Mouse (Mus musculus) hematopoietic multipotent progenitor cell, adult 10-12 weeks (in vitro differentiated cells): Measurements from ENCODE around the gene Eme1. TPM values are rescaled to one million over a fixed set of nuclear protein-coding genes. Genes with fewer than 3 reads are reported as not detected.

ENCODE experiments used
- polyA plus RNA-seq: library from polyadenylated mRNA; stranded (reverse); fragments of >175 nt; gene quantifications from 2 replicates; pipeline ENCODE4 v1.2.3, GENCODE M21; 2012; ENCODE audit warnings: low replicate concordance

The Eme1 gene
- 1.1 and 4.2 TPM in 2 replicates for polyA plus RNA-seq

GRCm38 (mm10) chr11:94653663-94654436, at the start of gene Eme1, which contains the start of gene Mrpl27:
Gene Eme1 (minus strand): TSS chr11:94653964.
Gene Mrpl27 (plus strand): TSS chr11:94653767.

GRCm38 (mm10) chr11:94676754-94677606, 23.2 kb upstream of the Eme1 start, which contains the start of gene Xylt2:
Gene Xylt2 (minus strand): TSS chr11:94677515.

GRCm38 (mm10) chr11:94629199-94629883, 24.4 kb downstream of the Eme1 start, which contains the start of gene Lrrc59:
Gene Lrrc59 (plus strand): TSS chr11:94629767.

GRCm38 (mm10) chr11:94601321-94602281, 52.2 kb downstream of the Eme1 start, which contains the start of gene Acsf2:
Gene Acsf2 (minus strand): TSS chr11:94601871.

Other genes starting within 250 kb of the Eme1 start
- 1.0 and 26.3 TPM in 2 replicates for gene Cacna1g, start 179.8 kb downstream of the Eme1 start, polyA plus RNA-seq
- gene Spata20, start 167.8 kb downstream of the Eme1 start, polyA plus RNA-seq: not detected in 2 replicates
- not detected in 2 replicates for gene Epn3, start 154.0 kb downstream of the Eme1 start, polyA plus RNA-seq
- 0.10 and 0.17 TPM in 2 replicates for gene Mycbpap, start 132.2 kb downstream of the Eme1 start, polyA plus RNA-seq
- gene Rsad1, start 104.7 kb downstream of the Eme1 start, polyA plus RNA-seq: 1.5 and 1.6 TPM in 2 replicates
- gene Chad, start 88.9 kb downstream of the Eme1 start, polyA plus RNA-seq: 0.31 and 0.75 TPM in 2 replicates
- gene Acsf2, start 52.1 kb downstream of the Eme1 start, polyA plus RNA-seq: 137 and 196 TPM in 2 replicates
- 38.7 and 80.5 TPM in 2 replicates for gene Lrrc59, start 24.2 kb downstream of the Eme1 start, polyA plus RNA-seq
- 11.0 and 35.8 TPM in 2 replicates for gene Mrpl27, start 197 bp downstream of the Eme1 start, polyA plus RNA-seq
- gene Xylt2, start 23.6 kb upstream of the Eme1 start, polyA plus RNA-seq: 27.7 and 40.0 TPM in 2 replicates
- gene Gm11541, start 50.5 kb upstream of the Eme1 start, polyA plus RNA-seq: not detected in 2 replicates
- gene Cdc34b, start 87.8 kb upstream of the Eme1 start, polyA plus RNA-seq: not detected in 2 replicates
- gene Tmem92, start 128.7 kb upstream of the Eme1 start, polyA plus RNA-seq: not detected in 2 replicates